Mouse (Mus musculus) inflammation-experienced regulatory T-cells, adult 16 weeks (primary cell): ENCODE measurements around the gene Tmem45a. TPM values are rescaled to one million over a fixed set of nuclear protein-coding genes. Genes with fewer than 3 reads are reported as not detected.

Experiments
- polyA plus RNA-seq: library from polyadenylated mRNA; unstranded; fragments of 100-300 nt; shearing (Covaris generic); gene quantifications from one replicate; pipeline ENCODE4 v1.2.1, GENCODE M21; 2017

Tmem45a gene
- polyA plus RNA-seq, result 0.15 TPM

GRCm38 (mm10) chr16:56885824-56886615 is at the start of gene Tmem45a:
Tmem45a (minus strand) TSS chr16:56886166.

GRCm38 (mm10) chr16:56928023-56928422 is 42.1 kb upstream of the Tmem45a start, which contains the start of gene Lnp1:
Lnp1 (minus strand) TSS chr16:56928061.

GRCm38 (mm10) chr16:56795481-56796139 is 90.4 kb downstream of the Tmem45a start, which contains the start of gene Adgrg7:
Adgrg7 (minus strand) TSS chr16:56795855.

Other genes starting within 250 kb of the Tmem45a start
- gene Tfg, start 168.7 kb downstream of the Tmem45a start, polyA plus RNA-seq, result 72.4 TPM
- not detected for gene Adgrg7, start 90.3 kb downstream of the Tmem45a start, polyA plus RNA-seq
- not detected for gene Lnp1, start 41.9 kb upstream of the Tmem45a start, polyA plus RNA-seq
- not detected for gene Tmem45a2, start 185.2 kb upstream of the Tmem45a start, polyA plus RNA-seq
- 14.9 TPM for gene Tomm70a, start 235.5 kb upstream of the Tmem45a start, polyA plus RNA-seq